Mouse (Mus musculus) heart, embryonic 11.5 days (tissue): ENCODE data around the gene Irf3. TPM values are rescaled to one million over a fixed set of nuclear protein-coding genes. Genes with fewer than 3 reads are reported as not detected.

Experiments used
- ATAC-seq: fragments of 200-750 bp; cut with Nextera tagmentation; replicated peaks from 2 replicates; pipeline ENCODE4 v1.8.0; 2017; ENCODE audit warnings: moderate library complexity; ENCODE audit not compliant: insufficient number of reproducible peaks, low FRiP score, low TSS enrichment
- H3K27ac ChIP-seq: fragments of 300-500 bp; sonication (generic); 2 replicates; pipeline ENCODE4 v1.5.1; 2014; ENCODE audit warnings: mild to moderate bottlenecking, low read depth, low read length
- H3K27me3 ChIP-seq: fragments of 300-500 bp; sonication (generic); 2 replicates; pipeline ENCODE4 v1.6.1; 2014; ENCODE audit warnings: mild to moderate bottlenecking, low read length, mixed read lengths; ENCODE audit not compliant: control insufficient read depth, insufficient read depth
- H3K36me3 ChIP-seq: fragments of 300-500 bp; sonication (generic); 2 replicates; pipeline ENCODE4 v1.6.1; 2014; ENCODE audit warnings: mild to moderate bottlenecking, low read length, moderate library complexity, mixed read lengths; ENCODE audit not compliant: control insufficient read depth, insufficient read depth
- H3K4me1 ChIP-seq: fragments of 300-500 bp; sonication (generic); 2 replicates; pipeline ENCODE4 v1.6.1; 2014; ENCODE audit warnings: low read length; ENCODE audit not compliant: control insufficient read depth, insufficient read depth
- H3K4me2 ChIP-seq: fragments of 300-500 bp; sonication (generic); 2 replicates; pipeline ENCODE4 v1.6.1; 2014; ENCODE audit warnings: mild to moderate bottlenecking, moderate library complexity
- H3K4me3 ChIP-seq: fragments of 300-500 bp; sonication (generic); 2 replicates; pipeline ENCODE4 v1.5.1; 2014; ENCODE audit warnings: low read depth, low read length
- H3K9ac ChIP-seq: fragments of 300-500 bp; sonication (generic); 2 replicates; pipeline ENCODE4 v1.6.1; 2014; ENCODE audit warnings: mild to moderate bottlenecking, low read depth, low read length, moderate library complexity
- H3K9me3 ChIP-seq: fragments of 300-500 bp; sonication (generic); replicated peaks from 2 replicates; pipeline ENCODE4 v1.6.1; 2016; ENCODE audit warnings: low read length; ENCODE audit not compliant: control insufficient read depth
- WGBS: fragments of 180-500 bp; shearing (Covaris S2); extraction: QIAGEN DNeasy Blood & Tissue Kit; methylation state at CpG from one replicate; pipeline ENCODE4 v1.1.7; 2014; ENCODE audit not compliant: insufficient replicate concordance; 5-methylcytosine and 5-hydroxymethylcytosine counted together
- polyA plus RNA-seq: library from polyadenylated mRNA; unstranded; fragments of >200 nt; fragmentation: Nextera tagmentation; extraction: Ambion mirVana; gene quantifications from 2 replicates; pipeline ENCODE4 v1.2.1, GENCODE M21; 2014

Gene Irf3
- polyA plus RNA-seq, 1 experiment from 2014 or later = 61.4 TPM

DNA sequence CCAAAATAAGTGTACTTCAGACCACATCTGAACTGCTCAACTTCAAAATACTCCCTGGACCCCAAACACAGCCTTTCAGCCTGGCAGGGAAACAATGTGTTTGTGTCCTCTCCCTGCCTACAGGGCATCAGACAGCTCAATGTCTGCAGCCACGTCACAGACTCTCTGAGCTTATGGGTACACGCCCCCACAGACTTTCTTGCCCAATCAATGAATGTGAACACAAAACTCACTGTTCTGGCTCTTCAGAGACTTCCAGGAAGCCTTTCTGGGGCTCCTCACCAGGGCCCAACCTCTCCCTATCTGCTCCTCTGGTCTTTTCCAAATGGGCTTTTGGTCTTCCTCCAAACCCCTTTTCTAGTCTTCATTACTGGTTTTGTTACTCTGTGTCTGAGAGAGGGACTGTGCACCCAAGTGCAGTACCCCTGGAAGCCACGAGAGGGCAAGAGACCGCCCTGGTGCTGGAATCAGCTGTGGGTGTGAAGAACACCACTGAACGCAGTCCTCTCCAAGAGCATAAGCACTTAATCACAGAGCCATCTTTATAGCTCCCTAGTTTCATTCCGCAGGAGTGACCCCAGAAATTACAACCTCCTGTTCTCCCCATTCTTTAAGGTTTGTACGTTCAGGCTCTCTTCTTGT lies 40.4 kb downstream of the Irf3 start:
- H3K27ac ChIP-seq = no peak overlapping the region
- no peaks in the 10 kb centered on the region for H3K27me3 ChIP-seq
- peaks cover 80% of the 10 kb centered on the region for H3K36me3 ChIP-seq
- WGBS = 71% methylated on average over 7 of the region's 7 CpGs
- ATAC-seq = no peak
- no peaks in the 10 kb centered on the region for H3K4me1 ChIP-seq
- no peak overlapping the region for H3K9ac ChIP-seq
- H3K9me3 ChIP-seq = no peaks in the 10 kb centered on the region
- no peak overlapping the region for H3K4me3 ChIP-seq
- H3K4me2 ChIP-seq = no peak overlapping the region

DNA sequence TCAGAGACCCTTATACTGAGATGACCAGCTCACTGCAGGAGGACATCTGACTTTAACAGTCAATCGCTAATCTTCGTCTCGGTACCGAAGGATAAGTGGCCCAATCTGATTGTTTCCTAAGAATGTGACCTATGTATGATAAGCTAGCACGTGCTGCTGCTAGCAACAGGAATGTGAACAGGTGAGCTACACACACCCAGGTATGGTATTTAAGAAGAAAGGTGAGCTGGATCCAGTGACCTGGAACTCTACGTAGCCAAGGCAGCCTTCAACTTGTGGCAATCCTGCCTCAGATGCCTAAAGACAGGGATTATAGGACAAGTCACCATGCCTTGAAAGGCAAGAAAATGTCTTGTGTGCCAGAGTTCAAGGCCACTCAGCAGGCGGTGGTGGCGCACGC lies 41.0 kb downstream of the Irf3 start:
- Histone ChIP-seq H3K9me3 (no peaks in the 10 kb centered on the region), H3K36me3 (peaks cover 80% of the 10 kb centered on the region), H3K4me3 (no peak overlapping the region), H3K27ac (no peak overlapping the region), H3K27me3 (no peaks in the 10 kb centered on the region), H3K4me1 (no peaks in the 10 kb centered on the region), H3K9ac (no peak overlapping the region), H3K4me2 (no peak overlapping the region)
- no peak for ATAC-seq
- 93% methylated on average over 9 of the region's 9 CpGs for WGBS

DNA sequence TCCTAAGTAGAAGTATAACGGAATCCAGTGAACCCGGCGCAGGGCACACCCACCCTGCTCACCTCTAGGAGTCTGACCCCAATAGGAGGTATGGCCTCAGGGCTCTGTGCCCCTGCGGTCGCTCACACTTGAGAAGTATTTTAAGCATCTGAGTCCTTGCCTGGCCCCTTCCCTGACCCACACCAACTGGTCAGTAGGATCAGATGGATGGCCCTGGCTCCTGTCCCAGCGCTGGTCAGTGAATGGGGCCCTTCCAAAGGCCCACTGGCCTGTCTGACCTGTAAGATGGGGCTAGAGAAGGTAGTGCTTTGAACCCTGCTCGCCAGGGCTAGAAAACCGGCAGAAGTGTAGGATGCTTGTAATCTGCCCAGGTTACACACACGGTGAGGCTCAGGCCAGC lies 43.4 kb downstream of the Irf3 start:
- WGBS = 85% methylated on average over 9 of the region's 9 CpGs
- Histone ChIP-seq H3K9ac (no peak overlapping the region), H3K4me3 (no peak overlapping the region), H3K27ac (no peak overlapping the region), H3K36me3 (peaks cover 76% of the 10 kb centered on the region), H3K27me3 (no peaks in the 10 kb centered on the region), H3K9me3 (no peaks in the 10 kb centered on the region), H3K4me1 (no peaks in the 10 kb centered on the region), H3K4me2 (no peak overlapping the region)
- ATAC-seq = no peak

DNA sequence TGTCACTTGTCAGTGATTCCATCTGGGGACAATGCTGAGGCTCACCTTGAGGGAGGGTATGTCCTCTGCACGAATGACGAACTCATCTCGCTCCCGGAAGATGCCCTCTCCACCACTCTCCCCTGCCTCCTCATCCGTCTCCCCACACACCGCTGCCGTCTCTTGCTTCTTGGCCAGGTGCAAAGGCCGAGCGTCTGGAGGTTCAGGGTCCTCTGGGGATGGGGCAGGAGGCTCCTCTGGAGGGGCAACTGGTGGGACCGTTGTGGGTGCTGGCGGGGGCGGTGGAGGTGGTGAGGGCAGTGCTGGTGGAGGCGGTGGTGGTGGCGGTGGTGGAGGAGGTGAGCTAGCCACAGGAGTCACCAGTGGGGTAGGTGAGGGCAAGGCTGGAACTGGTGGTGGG lies 45.9 kb downstream of the Irf3 start:
- Histone ChIP-seq H3K4me1 (no peaks in the 10 kb centered on the region), H3K27ac (no peak overlapping the region), H3K4me3 (no peak overlapping the region), H3K27me3 (no peaks in the 10 kb centered on the region), H3K4me2 (no peak overlapping the region), H3K9ac (no peak overlapping the region), H3K36me3 (peaks cover 77% of the 10 kb centered on the region), H3K9me3 (no peaks in the 10 kb centered on the region)
- ATAC-seq = no peak
- WGBS = 94% methylated on average over 13 of the region's 14 CpGs

DNA sequence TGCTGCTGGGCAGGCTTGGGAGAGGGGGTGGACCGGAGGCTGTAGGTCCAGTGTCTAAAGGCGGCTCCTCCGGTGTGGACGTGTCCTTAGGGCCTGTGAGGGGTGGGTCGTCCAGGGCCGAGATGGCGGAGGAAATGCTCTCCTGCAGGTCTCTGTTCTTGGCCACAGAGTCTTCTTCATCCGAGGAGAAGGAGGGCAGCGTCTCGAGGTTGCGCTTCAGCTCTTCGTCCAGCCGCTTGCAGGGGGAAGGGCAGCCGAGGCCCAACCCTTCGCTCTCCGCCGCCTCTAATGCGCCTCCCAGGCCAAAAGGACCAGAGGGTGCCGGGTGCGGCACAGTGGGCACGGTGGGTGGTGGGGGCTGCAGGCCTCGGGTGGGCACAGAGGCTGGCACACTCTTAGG lies 48.3 kb downstream of the Irf3 start:
- Histone ChIP-seq H3K4me2 (no peak overlapping the region), H3K4me1 (no peaks in the 10 kb centered on the region), H3K27me3 (no peaks in the 10 kb centered on the region), H3K9ac (no peak overlapping the region), H3K36me3 (peaks cover 76% of the 10 kb centered on the region), H3K9me3 (no peaks in the 10 kb centered on the region), H3K4me3 (no peak overlapping the region), H3K27ac (no peak overlapping the region)
- no peak for ATAC-seq
- WGBS = 96% methylated on average over 22 of the region's 22 CpGs

DNA sequence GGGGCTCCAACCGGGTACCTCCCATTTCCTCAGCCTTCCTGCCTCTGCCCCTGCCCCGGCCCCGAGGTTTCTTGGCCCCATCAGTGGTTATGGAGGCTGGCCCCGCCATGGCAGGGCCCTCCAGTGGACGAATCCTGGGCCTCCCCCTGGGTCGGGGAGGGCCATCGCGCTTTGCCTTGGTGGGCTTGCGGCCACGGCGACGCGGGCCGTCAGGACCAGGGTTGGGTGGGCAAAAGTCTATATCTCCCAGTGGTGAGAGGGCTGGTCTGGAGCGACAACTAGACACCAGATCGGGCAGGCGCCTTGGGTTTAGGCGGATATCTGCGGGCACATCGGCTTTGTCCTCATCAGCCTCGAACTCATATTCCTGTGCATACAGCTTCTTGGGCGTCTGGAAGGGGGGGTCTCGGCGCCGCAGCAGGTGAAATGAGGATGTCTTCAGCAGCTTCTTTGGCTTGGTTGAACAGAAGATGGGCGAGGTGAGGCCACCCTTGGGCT lies 49.5 kb downstream of the Irf3 start:
- Histone ChIP-seq H3K4me1 (peaks cover 5% of the 10 kb centered on the region; the same call in 1 of the 2 replicates), H3K9ac (no peak overlapping the region), H3K27ac (no peak overlapping the region), H3K36me3 (peaks cover 73% of the 10 kb centered on the region), H3K4me3 (no peak overlapping the region), H3K27me3 (no peaks in the 10 kb centered on the region), H3K9me3 (no peaks in the 10 kb centered on the region), H3K4me2 (no peak overlapping the region)
- ATAC-seq = no peak
- 93% methylated on average over 26 of the region's 26 CpGs for WGBS

DNA sequence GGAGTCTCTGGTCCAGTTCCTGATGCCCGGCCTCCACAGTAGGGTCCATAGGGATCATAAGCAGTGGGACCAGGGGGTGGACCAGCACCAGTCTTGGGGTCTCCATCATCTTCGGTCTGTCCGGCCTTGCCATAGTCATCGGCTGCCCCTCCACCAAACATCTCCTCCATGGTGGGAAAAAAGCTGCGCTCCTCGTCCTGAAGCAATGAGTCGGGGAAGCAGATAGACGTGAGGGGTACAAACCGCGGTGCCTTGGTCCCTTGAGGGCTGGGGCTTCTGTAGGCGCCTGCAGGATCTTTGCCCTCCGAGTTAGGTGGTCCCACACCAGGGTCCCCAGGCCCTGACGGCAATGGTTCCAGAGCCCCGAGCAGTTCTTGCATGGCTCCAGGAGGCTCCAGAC lies 50.0 kb downstream of the Irf3 start:
- H3K4me3 ChIP-seq = no peak overlapping the region
- H3K36me3 ChIP-seq = peaks cover 67% of the 10 kb centered on the region
- ATAC-seq = no peak
- H3K4me1 ChIP-seq = peaks cover 5% of the 10 kb centered on the region; the same call in 1 of the 2 replicates
- no peaks in the 10 kb centered on the region for H3K27me3 ChIP-seq
- no peak overlapping the region for H3K27ac ChIP-seq
- no peak overlapping the region for H3K9ac ChIP-seq
- WGBS = 93% methylated on average over 14 of the region's 14 CpGs
- no peak overlapping the region for H3K4me2 ChIP-seq
- H3K9me3 ChIP-seq = no peaks in the 10 kb centered on the region

DNA sequence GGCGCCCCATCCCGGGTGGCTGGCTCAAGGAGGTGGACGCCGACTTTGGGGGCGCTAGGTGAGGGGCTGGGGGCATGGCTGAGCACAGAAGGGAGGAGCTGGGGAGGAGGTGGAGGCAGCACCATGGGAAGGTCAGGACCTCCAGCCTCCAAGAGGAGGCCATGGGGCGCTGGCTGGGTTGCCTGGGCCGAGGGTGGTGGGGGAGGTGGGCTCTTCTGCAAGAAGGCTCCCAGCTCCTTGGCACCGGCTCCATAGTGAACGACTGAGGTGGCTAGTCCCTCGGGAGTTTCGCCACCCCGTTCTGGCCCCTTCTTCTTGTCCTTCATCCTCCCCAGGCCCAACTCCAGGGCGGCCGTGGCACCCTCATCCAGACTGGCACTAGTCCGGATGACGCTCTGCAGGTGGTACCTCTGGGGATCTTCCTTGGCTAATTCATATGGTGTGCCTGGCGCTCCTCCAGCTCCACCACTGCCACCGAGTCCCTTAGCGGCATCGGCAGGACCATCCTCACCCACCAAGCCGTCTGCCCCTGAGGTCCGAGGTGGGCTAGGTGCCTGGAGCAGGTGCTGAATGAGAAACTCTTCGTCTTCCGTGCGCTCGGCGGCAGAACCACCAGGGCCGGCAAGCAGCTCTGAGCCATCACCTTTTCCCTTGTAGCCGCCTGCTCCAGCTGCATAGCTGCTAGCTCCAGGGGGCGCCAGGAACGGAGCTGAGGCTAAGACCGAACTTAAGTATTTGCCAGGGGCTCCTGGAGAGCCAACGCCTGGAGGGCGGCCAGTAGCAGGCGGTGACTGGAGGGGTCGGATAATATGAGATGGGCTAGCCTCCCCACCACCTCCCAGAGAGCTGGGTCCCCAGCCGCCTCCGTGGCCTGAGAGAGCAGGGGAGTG lies 50.8 kb downstream of the Irf3 start:
- Histone ChIP-seq H3K27ac (no peak overlapping the region), H3K9ac (peak overlapping the region; percentile 22; the same call in 1 of the 2 replicates), H3K27me3 (no peaks in the 10 kb centered on the region), H3K4me1 (peaks cover 5% of the 10 kb centered on the region; the same call in 1 of the 2 replicates), H3K4me2 (no peak overlapping the region), H3K4me3 (no peak overlapping the region), H3K9me3 (no peaks in the 10 kb centered on the region), H3K36me3 (peaks cover 61% of the 10 kb centered on the region)
- 92% methylated on average over 38 of the region's 38 CpGs for WGBS
- ATAC-seq = no peak
